Mouse (Mus musculus) Patski (cell line): ENCODE measurements around the gene Thegl. TPM values are rescaled to one million over a fixed set of nuclear protein-coding genes. Genes with fewer than 3 reads are reported as not detected.
A peak's percentile ranks its signal among the peaks of the same experiment; 100 is the strongest.

ENCODE experiments used
- ATAC-seq: fragments of 100-300 bp; one replicate; pipeline ENCODE4 v1.8.0; 2021
- CTCF ChIA-PET: fragments of 350-600 bp; sonication (Branson Sonifier 250); formaldehyde crosslinking; loops from one replicate; lab custom pipeline; 2022; ENCODE audit warnings: inconsistent platforms; lab: Charles Lee
- POLR2A ChIA-PET: fragments of 350-600 bp; sonication (Branson Sonifier 250); formaldehyde crosslinking; loops from one replicate; lab custom pipeline; 2022; ENCODE audit warnings: antibody characterized with exemption, inconsistent platforms; lab: Charles Lee
- DNase-seq: peaks from one replicate; pipeline ENCODE4 v3.0.0-alpha.2; 2011; ENCODE audit warnings: low read depth, low spot score
- H3K27me3 ChIP-seq: fragments of 371-371 bp; one replicate; pipeline ENCODE4 v1.5.1; 2021
- CTCF ChIP-seq: fragments of 100-300 bp; IDR thresholded peaks from one replicate; pipeline ENCODE4 v1.5.1; 2021
- in situ Hi-C: fragments of 300-500 bp; cut with MboI; formaldehyde crosslinking; loops from 3 replicates; pipeline ENCODE4 v1.11.1; 2018; ENCODE audit warnings: low pct_unique_long_range_greater_than_20kb, mixed read lengths
- polyA plus RNA-seq: library from polyadenylated mRNA; unstranded; gene quantifications from one replicate; pipeline ENCODE4 v1.2.3, GENCODE M21; 2021

Gene Thegl
- polyA plus RNA-seq, 1 experiment from 2014 or later: not detected

GRCm38 (mm10) chr5:77080761-77081160 is 64.9 kb downstream of the Thegl start:
- ChIA-PET POLR2A (no interaction called here), CTCF (interaction anchor here (1.0 to 1.4 kb wide), 3 partner anchors 8 to 18 kb away, joined by 3 to 6 read pairs (median 4); no protein-coding TSS in a partner anchor)
- DNase-seq (no peak), ATAC-seq (no peak)
- no peaks in the 10 kb centered on the region for H3K27me3 ChIP-seq
- no peak for TF ChIP-seq CTCF
- in situ Hi-C loops: loop anchor here (10.0 kb wide), 1 partner anchor 94 kb away; no protein-coding TSS in a partner anchor

GRCm38 (mm10) chr5:77082735-77083134 is 66.9 kb downstream of the Thegl start:
- ATAC-seq (peak; percentile 57), DNase-seq (no peak)
- ChIA-PET POLR2A (interaction anchor here (0.5 kb wide), 1 partner anchor 225 kb away, joined by 4 read pairs; no protein-coding TSS in a partner anchor), CTCF (interaction anchor here (1.4 kb wide), 1 partner anchor 10 kb away, joined by 3 read pairs; no protein-coding TSS in a partner anchor)
- TF ChIP-seq CTCF: no peak
- in situ Hi-C loops: loop anchor here (10.0 kb wide), 1 partner anchor 92 kb away; no protein-coding TSS in a partner anchor
- peaks cover 6% of the 10 kb centered on the region for H3K27me3 ChIP-seq

GRCm38 (mm10) chr5:77084418-77084817 is 68.6 kb downstream of the Thegl start:
- ChIA-PET POLR2A (no interaction called here), CTCF (no interaction called here)
- peaks cover 6% of the 10 kb centered on the region for H3K27me3 ChIP-seq
- DNase-seq (no peak), ATAC-seq (no peak)
- no peak for TF ChIP-seq CTCF
- in situ Hi-C loops: loop anchor here (10.0 kb wide), 1 partner anchor 90 kb away; no protein-coding TSS in a partner anchor

GRCm38 (mm10) chr5:77085753-77086450 is 70.1 kb downstream of the Thegl start:
- no peak for ATAC-seq
- POLR2A ChIA-PET: no interaction called here
- in situ Hi-C loops: loop anchor here (5.0 to 10.0 kb wide), 2 partner anchors 89 to 131 kb away; no protein-coding TSS in a partner anchor

GRCm38 (mm10) chr5:77086541-77086940 is 70.7 kb downstream of the Thegl start:
- TF ChIP-seq CTCF: no peak
- ATAC-seq (no peak), DNase-seq (no peak)
- peaks cover 11% of the 10 kb centered on the region for H3K27me3 ChIP-seq
- in situ Hi-C loops: loop anchor here (5.0 to 10.0 kb wide), 2 partner anchors 88 to 131 kb away; no protein-coding TSS in a partner anchor
- ChIA-PET POLR2A (no interaction called here), CTCF (no interaction called here)

More at GRCm38 (mm10) chr5:77085753-77086450, 70.1 kb downstream of the Thegl start:
- H3K27me3 ChIP-seq: peaks cover 11% of the 10 kb centered on the region
- no peak for TF ChIP-seq CTCF
- DNase-seq: no peak
- CTCF ChIA-PET: no interaction called here

GRCm38 (mm10) chr5:77087122-77087521 is 71.3 kb downstream of the Thegl start:
- in situ Hi-C loops: loop anchor here (5.0 to 10.0 kb wide), 2 partner anchors 88 to 130 kb away; no protein-coding TSS in a partner anchor
- H3K27me3 ChIP-seq: peaks cover 13% of the 10 kb centered on the region
- ATAC-seq: no peak
- CTCF ChIA-PET: interaction anchor here (1.0 kb wide), 1 partner anchor 8 kb away, joined by 3 read pairs; no protein-coding TSS in a partner anchor
- DNase-seq: no peak
- POLR2A ChIA-PET: no interaction called here
- TF ChIP-seq CTCF: no peak

- TF ChIP-seq CTCF: peak; percentile 74
- no peak for ATAC-seq
- ChIA-PET CTCF (interaction anchor here (0.7 to 1.8 kb wide), 7 partner anchors 9 to 90 kb away, joined by 3 to 6 read pairs (median 3); no protein-coding TSS in a partner anchor), POLR2A (no interaction called here)
- peaks cover 24% of the 10 kb centered on the region for H3K27me3 ChIP-seq
- in situ Hi-C loops: loop anchor here (5.0 to 10.0 kb wide), 2 partner anchors 86 to 128 kb away; no protein-coding TSS in a partner anchor
- no peak for DNase-seq
Measured at GRCm38 (mm10) chr5:77089294-77089693, 73.5 kb downstream of the Thegl start.

GRCm38 (mm10) chr5:77089901-77090300 is 74.1 kb downstream of the Thegl start:
- ChIA-PET POLR2A (interaction anchor here (0.6 kb wide), 1 partner anchor 185 kb away, joined by 3 read pairs; no protein-coding TSS in a partner anchor), CTCF (interaction anchor here (1.0 to 1.8 kb wide), 6 partner anchors 9 to 89 kb away, joined by 3 to 6 read pairs (median 3); no protein-coding TSS in a partner anchor)
- ATAC-seq (no peak), DNase-seq (no peak)
- in situ Hi-C loops: loop anchor here (5.0 to 10.0 kb wide), 2 partner anchors 85 to 127 kb away; no protein-coding TSS in a partner anchor
- peaks cover 29% of the 10 kb centered on the region for H3K27me3 ChIP-seq
- no peak for TF ChIP-seq CTCF

- DNase-seq (no peak), ATAC-seq (no peak)
- POLR2A ChIA-PET: interaction anchor here (0.6 kb wide), 1 partner anchor 186 kb away, joined by 3 read pairs; no protein-coding TSS in a partner anchor
- CTCF ChIA-PET: interaction anchor here (1.0 to 1.2 kb wide), 4 partner anchors 10 to 88 kb away, joined by 3 read pairs; no protein-coding TSS in a partner anchor
- in situ Hi-C loops: no loop called here
- TF ChIP-seq CTCF: no peak
- peaks cover 33% of the 10 kb centered on the region for H3K27me3 ChIP-seq
Measured at GRCm38 (mm10) chr5:77090521-77091096, 74.8 kb downstream of the Thegl start.

GRCm38 (mm10) chr5:77091923-77092322 is 76.1 kb downstream of the Thegl start:
- ATAC-seq (no peak), DNase-seq (no peak)
- ChIA-PET POLR2A (no interaction called here), CTCF (no interaction called here)
- H3K27me3 ChIP-seq: peaks cover 34% of the 10 kb centered on the region
- no peak for TF ChIP-seq CTCF
- in situ Hi-C loops: no loop called here
